Mouse (Mus musculus) olfactory bulb, adult 2 months (tissue): ENCODE measurements around the gene Trappc3l. TPM values are rescaled to one million over a fixed set of nuclear protein-coding genes. Genes with fewer than 3 reads are reported as not detected.

Experiments used
- H3K27ac ChIP-seq: fragments of 200-500 bp; 2 replicates; pipeline ENCODE4 v1.5.1; 2012; ENCODE audit warnings: low read depth, low read length; ENCODE audit not compliant: insufficient read depth
- H3K4me1 ChIP-seq: fragments of 200-500 bp; 2 replicates; pipeline ENCODE4 v1.6.1; 2012; ENCODE audit warnings: low read length; ENCODE audit not compliant: control insufficient read depth, insufficient read depth
- H3K4me3 ChIP-seq: fragments of 200-500 bp; 2 replicates; pipeline ENCODE4 v1.5.1; 2012; ENCODE audit warnings: mild to moderate bottlenecking, low read depth, low read length, moderate library complexity; ENCODE audit not compliant: insufficient read depth
- CTCF ChIP-seq: fragments of 200-500 bp; IDR thresholded peaks from 2 replicates; pipeline ENCODE4 v1.5.1; 2012; ENCODE audit warnings: low read depth, mild to moderate bottlenecking, low read length, moderate library complexity; ENCODE audit not compliant: insufficient read depth
- POLR2A ChIP-seq: fragments of 200-500 bp; IDR thresholded peaks from 2 replicates; pipeline ENCODE4 v1.6.1; 2012; ENCODE audit warnings: mild to moderate bottlenecking, low read depth, low read length, moderate library complexity; ENCODE audit not compliant: insufficient read depth
- WGBS: fragments of 180-500 bp; shearing (Covaris S2); methylation state at CpG from one replicate; pipeline ENCODE4 v1.1.7; 2018; 5-methylcytosine and 5-hydroxymethylcytosine counted together
- polyA plus RNA-seq: library from polyadenylated mRNA; stranded (reverse); fragments of >200 nt; gene quantifications from 2 replicates; pipeline ENCODE4 v1.2.4, GENCODE M21; 2012; ENCODE audit warnings: low replicate concordance; ENCODE audit not compliant: missing spikeins, insufficient read depth, insufficient read length

The Trappc3l gene
- polyA plus RNA-seq, 1 experiment = not detected

- Histone ChIP-seq H3K4me3 (no peak overlapping the region), H3K4me1 (no peaks in the 10 kb centered on the region), H3K27ac (no peak overlapping the region)
- WGBS = 94% methylated on average over 2 of the region's 2 CpGs
- TF ChIP-seq POLR2A = no peak
- no peak for TF ChIP-seq CTCF
Observed at GRCm38 (mm10) chr10:34118421-34118820, 81.0 kb downstream of the Trappc3l start.

DNA sequence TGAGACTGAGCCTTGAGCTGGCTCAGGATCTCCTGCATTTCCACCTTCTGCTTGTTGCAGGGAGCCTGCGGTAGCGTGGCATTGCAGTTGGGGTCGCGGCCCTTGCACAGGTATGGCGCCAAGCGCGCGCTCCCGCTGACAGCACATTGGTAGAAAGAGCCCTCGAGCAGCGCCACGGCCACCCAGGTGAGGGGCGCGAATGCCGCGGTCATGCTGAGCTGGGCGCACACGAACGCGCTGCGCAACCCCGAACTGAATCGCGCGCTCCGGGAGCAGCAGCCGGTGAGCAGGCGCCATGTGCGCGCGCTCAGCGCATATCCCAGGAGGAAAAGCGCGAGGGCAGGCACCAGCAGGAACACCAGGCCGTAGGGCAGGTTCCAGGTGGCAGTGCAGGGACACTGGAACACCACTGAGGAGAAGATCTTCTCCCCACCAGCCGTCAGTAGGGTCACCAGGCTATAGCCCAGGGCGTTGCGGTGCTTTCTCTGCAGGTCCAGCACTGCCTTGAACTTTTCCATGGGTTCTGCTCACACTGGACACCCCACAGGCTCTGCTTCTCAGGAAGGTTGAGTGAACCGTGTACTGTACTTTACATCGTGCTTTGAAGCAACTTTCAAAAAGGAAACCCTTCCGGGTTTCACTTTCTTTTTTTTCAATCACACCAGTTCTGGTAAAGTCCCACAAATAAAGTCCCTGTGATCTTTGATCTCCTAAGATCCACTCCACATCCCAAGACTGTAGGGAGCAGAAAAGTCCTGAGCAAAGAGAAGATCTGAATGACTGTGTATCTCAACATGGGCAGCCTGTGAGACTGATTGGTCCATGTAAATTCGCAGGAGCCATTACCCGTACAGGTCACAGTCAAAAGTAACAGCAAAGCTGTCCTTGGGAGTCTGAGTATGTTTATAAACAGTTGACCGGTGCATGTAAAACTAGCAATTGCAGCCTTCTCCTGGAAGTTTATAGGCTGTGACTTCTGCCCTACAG, 90.3 kb downstream of the Trappc3l start, which contains the start of gene Calhm6:
TSS of gene Calhm6 (minus strand) at position 593 of the 987 bp plus-strand sequence.
- peaks cover 7% of the 10 kb centered on the region; the same call in 1 of the 2 replicates for H3K4me1 ChIP-seq
- WGBS = 18% methylated on average over 44 of the region's 44 CpGs
- no peak within 1 kb of the TSS for H3K27ac ChIP-seq
- H3K4me3 ChIP-seq = peak within 1 kb of the TSS; percentile 62
- TF ChIP-seq CTCF = no peak
- TF ChIP-seq POLR2A = no peak

DNA sequence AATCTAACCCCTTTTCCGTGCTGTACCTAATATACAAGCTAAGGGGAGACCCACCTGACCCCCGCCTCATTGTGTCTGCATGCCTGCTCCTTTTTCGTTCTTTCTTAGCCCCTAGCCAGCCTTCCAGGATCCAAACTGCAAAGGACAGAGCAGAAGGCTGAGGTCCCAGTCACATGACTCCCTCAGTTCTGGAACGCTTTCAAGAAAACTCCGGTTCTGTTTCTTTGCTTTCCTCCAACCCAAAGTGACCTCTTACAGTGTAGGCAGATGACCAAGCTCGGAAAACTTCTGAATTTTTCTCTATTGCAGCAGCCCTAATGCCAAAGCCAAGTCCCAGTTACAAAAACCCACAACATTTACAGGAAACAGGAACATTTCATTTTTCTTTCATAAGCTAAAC, 91.0 kb downstream of the Trappc3l start:
- WGBS = 69% methylated on average over 6 of the region's 6 CpGs
- no peak overlapping the region for H3K27ac ChIP-seq
- no peak overlapping the region for H3K4me3 ChIP-seq
- TF ChIP-seq CTCF (no peak), POLR2A (no peak)
- H3K4me1 ChIP-seq = peaks cover 7% of the 10 kb centered on the region; the same call in 1 of the 2 replicates

- Histone ChIP-seq H3K27ac (no peak overlapping the region), H3K4me1 (peaks cover 7% of the 10 kb centered on the region; the same call in 1 of the 2 replicates), H3K4me3 (no peak overlapping the region)
- TF ChIP-seq POLR2A (no peak), CTCF (no peak)
- WGBS = 69% methylated on average over 2 of the region's 2 CpGs
Observed at GRCm38 (mm10) chr10:34131356-34131755, 94.0 kb downstream of the Trappc3l start.

DNA sequence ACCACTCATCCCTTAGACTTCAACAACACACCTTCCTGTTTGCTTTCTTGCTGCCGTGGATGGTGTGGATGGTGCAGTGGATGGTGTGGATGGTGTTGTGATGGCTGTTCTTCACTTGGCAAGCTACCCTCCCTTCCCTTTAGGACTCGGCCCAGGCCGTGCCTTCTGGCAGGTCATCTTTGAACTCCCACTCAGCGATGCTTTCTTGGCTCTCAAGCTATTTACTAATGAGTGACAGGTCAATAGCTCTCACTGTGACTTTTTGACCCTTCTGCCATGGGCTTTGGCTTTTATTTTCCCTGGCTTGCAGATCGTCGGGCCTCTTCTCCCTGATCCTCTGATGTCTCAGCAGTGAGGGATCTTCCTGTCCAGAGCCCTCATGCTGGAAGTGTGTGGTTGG, 99.0 kb downstream of the Trappc3l start:
- 47% methylated on average over 6 of the region's 6 CpGs for WGBS
- Histone ChIP-seq H3K4me3 (no peak overlapping the region), H3K4me1 (peaks cover 4% of the 10 kb centered on the region; the same call in 1 of the 2 replicates), H3K27ac (no peak overlapping the region)
- no peak for TF ChIP-seq CTCF
- TF ChIP-seq POLR2A = no peak

DNA sequence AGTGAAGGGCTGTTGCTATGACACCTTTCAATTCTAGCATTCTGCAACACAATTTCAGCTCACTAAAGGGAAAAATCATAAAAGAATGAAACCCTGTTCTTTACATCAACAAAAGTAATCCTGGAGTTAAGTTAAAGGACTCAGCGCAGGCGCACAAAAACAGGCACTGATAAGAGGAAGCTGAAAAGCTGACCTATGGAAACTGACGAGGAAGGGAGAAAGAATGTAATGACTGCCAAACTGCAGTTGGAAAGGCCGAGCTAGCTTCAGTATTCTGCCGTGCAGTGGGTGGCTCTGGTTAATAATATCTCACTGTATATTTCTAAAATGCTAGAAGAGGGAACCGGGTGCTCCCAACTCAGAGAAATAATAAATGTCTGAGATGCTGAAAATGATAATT, 100.6 kb downstream of the Trappc3l start:
- H3K4me3 ChIP-seq = no peak overlapping the region
- WGBS = 51% methylated on average over 6 of the region's 6 CpGs
- TF ChIP-seq POLR2A (no peak), CTCF (no peak)
- H3K4me1 ChIP-seq = peaks cover 4% of the 10 kb centered on the region; the same call in 1 of the 2 replicates
- no peak overlapping the region for H3K27ac ChIP-seq

GRCm38 (mm10) chr10:34139768-34140167, 102.4 kb downstream of the Trappc3l start:
- Histone ChIP-seq H3K27ac (no peak overlapping the region), H3K4me3 (no peak overlapping the region), H3K4me1 (peaks cover 4% of the 10 kb centered on the region; the same call in 1 of the 2 replicates)
- WGBS = 73% methylated on average over 4 of the region's 4 CpGs
- TF ChIP-seq POLR2A (no peak), CTCF (no peak)

DNA sequence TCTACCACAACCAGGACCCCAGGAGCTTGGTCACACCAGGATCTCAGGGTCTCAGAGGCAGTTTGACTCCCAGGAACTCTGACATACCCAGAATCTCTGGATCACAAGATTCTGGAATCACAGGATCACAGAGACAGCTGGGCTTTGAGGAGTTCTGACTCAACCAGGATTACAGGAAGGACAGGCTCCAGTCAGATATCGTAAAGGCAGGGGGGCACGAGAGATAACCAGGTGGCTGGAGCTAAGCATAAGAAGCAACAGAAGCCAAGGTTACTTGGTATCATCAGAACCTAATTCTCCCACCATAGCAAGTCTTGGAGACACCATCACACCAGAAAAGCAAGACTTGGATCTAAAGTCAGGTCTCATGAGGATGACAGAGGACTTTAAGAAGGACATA, 104.3 kb downstream of the Trappc3l start:
- TF ChIP-seq CTCF = no peak
- TF ChIP-seq POLR2A = no peak
- no peak overlapping the region for H3K4me3 ChIP-seq
- 89% methylated on average over 2 of the region's 2 CpGs for WGBS

GRCm38 (mm10) chr10:34149772-34150171, 112.4 kb downstream of the Trappc3l start:
- H3K4me1 ChIP-seq = no peaks in the 10 kb centered on the region
- 51% methylated on average over 3 of the region's 3 CpGs for WGBS
- H3K27ac ChIP-seq = no peak overlapping the region
- H3K4me3 ChIP-seq = no peak overlapping the region
- TF ChIP-seq CTCF (no peak), POLR2A (no peak)

More for the DNA sequence above, 104.3 kb downstream of the Trappc3l start:
- Histone ChIP-seq H3K4me1 (peaks cover 4% of the 10 kb centered on the region; the same call in 1 of the 2 replicates), H3K27ac (no peak overlapping the region)
